Mouse (Mus musculus) gonadal fat pad, adult 2 months (tissue): ENCODE measurements around the gene Tie1. TPM values are rescaled to one million over a fixed set of nuclear protein-coding genes. Genes with fewer than 3 reads are reported as not detected.

Experiments
- polyA plus RNA-seq: library from polyadenylated mRNA; depleted of rRNA; stranded (reverse); fragments of >200 nt; gene quantifications from 2 replicates; pipeline ENCODE4 v1.2.3, GENCODE M21; 2012; rRNA removed

Tie1 gene
- polyA plus RNA-seq, 1 experiment: 47.6 TPM

Other genes starting within 250 kb of the Tie1 start
- 76.9 and 122 TPM in 2 replicates for gene Ptprf, start 198.7 kb downstream of the Tie1 start, polyA plus RNA-seq
- gene Szt2, start 80.8 kb downstream of the Tie1 start, polyA plus RNA-seq: 18.1 and 20.6 TPM in 2 replicates
- gene Med8, start 80.7 kb downstream of the Tie1 start, polyA plus RNA-seq: 36.9 and 45.5 TPM in 2 replicates
- gene Elovl1, start 62.0 kb downstream of the Tie1 start, polyA plus RNA-seq: 120 and 164 TPM in 2 replicates
- gene Cdc20, start 52.7 kb downstream of the Tie1 start, polyA plus RNA-seq: 5.1 and 8.8 TPM in 2 replicates
- gene Mpl, start 32.5 kb downstream of the Tie1 start, polyA plus RNA-seq: 0.06 and 0.07 TPM in 2 replicates
- gene 2610528J11Rik, start 36.9 kb upstream of the Tie1 start, polyA plus RNA-seq: 26.7 and 28.6 TPM in 2 replicates
- gene Tmem125, start 54.0 kb upstream of the Tie1 start, polyA plus RNA-seq: 25.1 and 25.7 TPM in 2 replicates
- 0.30 and 0.71 TPM in 2 replicates for gene Cfap57, start 130.7 kb upstream of the Tie1 start, polyA plus RNA-seq
- 16.8 and 22.0 TPM in 2 replicates for gene Ebna1bp2, start 130.7 kb upstream of the Tie1 start, polyA plus RNA-seq
- not detected in 2 replicates for gene Olfr62, start 168.9 kb upstream of the Tie1 start, polyA plus RNA-seq
- gene Olfr1342, start 202.7 kb upstream of the Tie1 start, polyA plus RNA-seq: 0.11 and 0.25 TPM in 2 replicates
- 0.25 and 0.53 TPM in 2 replicates for gene Olfr1341, start 213.5 kb upstream of the Tie1 start, polyA plus RNA-seq
- not detected in 2 replicates for gene Olfr1340, start 230.1 kb upstream of the Tie1 start, polyA plus RNA-seq
- not detected in 2 replicates for gene Olfr1339, start 242.1 kb upstream of the Tie1 start, polyA plus RNA-seq